Mouse (Mus musculus) limb, embryonic 14.5 days (tissue): ENCODE data around the gene Pm20d1. TPM values are rescaled to one million over a fixed set of nuclear protein-coding genes. Genes with fewer than 3 reads are reported as not detected.

ENCODE experiments used
- ATAC-seq: fragments of 200-750 bp; cut with Nextera tagmentation; 2 replicates; pipeline ENCODE4 v1.8.0; 2017; ENCODE audit warnings: low read depth, moderate number of reproducible peaks, moderate TSS enrichment; ENCODE audit not compliant: low FRiP score
- DNase-seq: peaks from one replicate; pipeline ENCODE4 v3.0.0-alpha.2; 2015; ENCODE audit warnings: low spot score
- H3K27ac ChIP-seq: fragments of 300-500 bp; sonication (generic); replicated peaks from 2 replicates; pipeline ENCODE4 v1.5.1; 2014; ENCODE audit warnings: low read depth, mild to moderate bottlenecking, low read length, moderate library complexity, mixed read lengths
- H3K27me3 ChIP-seq: fragments of 300-500 bp; sonication (generic); 2 replicates; pipeline ENCODE4 v1.6.1; 2014; ENCODE audit warnings: low read length, mixed read lengths; ENCODE audit not compliant: control insufficient read depth, insufficient read depth
- H3K36me3 ChIP-seq: fragments of 300-500 bp; sonication (generic); 2 replicates; pipeline ENCODE4 v1.6.1; 2014; ENCODE audit warnings: mild to moderate bottlenecking, low read length, moderate library complexity, mixed read lengths; ENCODE audit not compliant: control insufficient read depth, insufficient read depth
- H3K4me1 ChIP-seq: fragments of 300-500 bp; sonication (generic); 2 replicates; pipeline ENCODE4 v1.6.1; 2014; ENCODE audit warnings: antibody characterized with exemption, low read length, mixed read lengths; ENCODE audit not compliant: control insufficient read depth, insufficient read depth
- H3K4me2 ChIP-seq: fragments of 300-500 bp; sonication (generic); replicated peaks from 2 replicates; pipeline ENCODE4 v1.6.1; 2014; ENCODE audit warnings: low read depth, mild to moderate bottlenecking, low read length, moderate library complexity; ENCODE audit not compliant: severe bottlenecking
- H3K4me3 ChIP-seq: fragments of 300-500 bp; sonication (generic); replicated peaks from 2 replicates; pipeline ENCODE4 v1.5.1; 2014; ENCODE audit warnings: low read length
- H3K9ac ChIP-seq: fragments of 300-500 bp; sonication (generic); 2 replicates; pipeline ENCODE4 v1.6.1; 2014; ENCODE audit warnings: mild to moderate bottlenecking, low read depth, low read length, moderate library complexity; ENCODE audit not compliant: severe bottlenecking
- H3K9me3 ChIP-seq: fragments of 300-500 bp; sonication (generic); 2 replicates; pipeline ENCODE4 v1.6.1; 2016; ENCODE audit warnings: low read length; ENCODE audit not compliant: control insufficient read depth
- POLR2A ChIP-seq: fragments of 200-500 bp; IDR thresholded peaks from 2 replicates; pipeline ENCODE4 v1.8.0; 2012; ENCODE audit warnings: inconsistent platforms, mild to moderate bottlenecking, moderate library complexity, borderline replicate concordance; ENCODE audit not compliant: insufficient read depth, insufficient read length; ENCODE audit errors: extremely low read depth
- WGBS: fragments of 180-500 bp; shearing (Covaris S2); extraction: QIAGEN DNeasy Blood & Tissue Kit; methylation state at CpG from one replicate; pipeline ENCODE4 v1.1.7; 2014; 5-methylcytosine and 5-hydroxymethylcytosine counted together
- polyA plus RNA-seq, 2 experiments: library from polyadenylated mRNA; depleted of rRNA in 1 of 2; stranded (reverse) in 1 of 2; unstranded in 1 of 2; fragments of >200 nt; fragmentation: Nextera tagmentation in 1 of 2; extraction: Ambion mirVana in 1 of 2; gene quantifications; 2 replicates each; pipeline versions ENCODE4 v1.2.1 to v1.2.3; 2012 to 2014

The Pm20d1 gene
- polyA plus RNA-seq, 2 experiments, result 0.29 to 0.53 TPM

DNA sequence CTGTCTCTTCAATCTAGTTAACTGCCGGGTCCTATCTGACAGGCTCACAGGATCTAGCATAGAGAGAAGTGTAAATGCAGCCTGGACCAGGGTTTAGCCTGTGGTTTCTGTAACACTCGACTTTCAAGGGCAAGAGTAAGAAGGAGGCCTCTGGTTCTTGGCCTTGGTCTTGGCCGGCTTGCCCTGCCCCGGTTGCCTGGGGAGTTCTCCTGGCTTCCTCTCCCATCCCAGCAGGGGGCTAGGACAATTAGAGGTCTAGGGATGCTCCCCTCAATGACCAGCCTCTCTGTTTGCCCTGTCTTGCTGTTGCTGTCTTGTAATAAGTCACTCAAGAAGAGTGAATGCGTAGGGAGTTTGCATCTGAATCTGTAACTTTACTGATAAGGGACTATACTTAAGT, 32.1 kb downstream of the Pm20d1 start:
- Histone ChIP-seq H3K4me1 (peaks cover 12% of the 10 kb centered on the region), H3K4me2 (peak overlapping the region; percentile 51), H3K9me3 (no peaks in the 10 kb centered on the region), H3K27ac (no peak overlapping the region), H3K4me3 (peak overlapping the region; percentile 80), H3K36me3 (peaks cover 29% of the 10 kb centered on the region), H3K9ac (peak overlapping the region; percentile 81), H3K27me3 (no peaks in the 10 kb centered on the region)
- no peak for TF ChIP-seq POLR2A
- ATAC-seq, result no peak
- DNase-seq, result no peak
- WGBS, result 37% methylated on average over 5 of the region's 5 CpGs

GRCm38 (mm10) chr1:131830561-131830960, 33.4 kb downstream of the Pm20d1 start:
- Histone ChIP-seq H3K9ac (no peak overlapping the region), H3K36me3 (peaks cover 38% of the 10 kb centered on the region), H3K4me2 (no peak overlapping the region), H3K27ac (no peak overlapping the region), H3K27me3 (no peaks in the 10 kb centered on the region), H3K4me1 (peaks cover 12% of the 10 kb centered on the region), H3K9me3 (no peaks in the 10 kb centered on the region), H3K4me3 (no peak overlapping the region)
- TF ChIP-seq POLR2A, result no peak
- WGBS, result 87% methylated on average over 15 of the region's 15 CpGs
- ATAC-seq (no peak), DNase-seq (no peak)

- no peaks in the 10 kb centered on the region for H3K9me3 ChIP-seq
- H3K27ac ChIP-seq, result no peak overlapping the region
- WGBS, result 84% methylated on average over 8 of the region's 8 CpGs
- ATAC-seq (no peak), DNase-seq (no peak)
- no peak overlapping the region for H3K9ac ChIP-seq
- no peak for TF ChIP-seq POLR2A
- H3K4me2 ChIP-seq, result no peak overlapping the region
- peaks cover 42% of the 10 kb centered on the region for H3K36me3 ChIP-seq
- no peaks in the 10 kb centered on the region for H3K27me3 ChIP-seq
- no peak overlapping the region for H3K4me3 ChIP-seq
- H3K4me1 ChIP-seq, result peaks cover 12% of the 10 kb centered on the region
These were observed 33.9 kb downstream of the Pm20d1 start for GRCm38 (mm10) chr1:131830971-131831641.

GRCm38 (mm10) chr1:131837035-131837434, 39.9 kb downstream of the Pm20d1 start:
- no peak for DNase-seq
- Histone ChIP-seq H3K4me1 (no peaks in the 10 kb centered on the region; the same call in 1 of the 2 replicates), H3K4me2 (no peak overlapping the region), H3K9ac (no peak overlapping the region), H3K4me3 (no peak overlapping the region), H3K27ac (no peak overlapping the region), H3K27me3 (no peaks in the 10 kb centered on the region), H3K9me3 (no peaks in the 10 kb centered on the region), H3K36me3 (peaks cover 63% of the 10 kb centered on the region)
- 85% methylated on average over 3 of the region's 3 CpGs for WGBS
- no peak for TF ChIP-seq POLR2A
- no peak for ATAC-seq

- no peak overlapping the region for H3K4me2 ChIP-seq
- no peak overlapping the region for H3K4me3 ChIP-seq
- H3K27me3 ChIP-seq, result no peaks in the 10 kb centered on the region
- TF ChIP-seq POLR2A, result no peak
- no peak overlapping the region for H3K27ac ChIP-seq
- H3K9ac ChIP-seq, result no peak overlapping the region
- no peaks in the 10 kb centered on the region for H3K4me1 ChIP-seq
- no peak for ATAC-seq
- peaks cover 71% of the 10 kb centered on the region for H3K36me3 ChIP-seq
- H3K9me3 ChIP-seq, result no peaks in the 10 kb centered on the region
- 78% methylated on average over 5 of the region's 5 CpGs for whole genome bisulfite sequencing
- no peak for DNase-seq
These were observed 41.4 kb downstream of the Pm20d1 start for GRCm38 (mm10) chr1:131838542-131838941.
